ENCODE assay signal across 11 mouse cellular contexts in the genomic region with DNA sequence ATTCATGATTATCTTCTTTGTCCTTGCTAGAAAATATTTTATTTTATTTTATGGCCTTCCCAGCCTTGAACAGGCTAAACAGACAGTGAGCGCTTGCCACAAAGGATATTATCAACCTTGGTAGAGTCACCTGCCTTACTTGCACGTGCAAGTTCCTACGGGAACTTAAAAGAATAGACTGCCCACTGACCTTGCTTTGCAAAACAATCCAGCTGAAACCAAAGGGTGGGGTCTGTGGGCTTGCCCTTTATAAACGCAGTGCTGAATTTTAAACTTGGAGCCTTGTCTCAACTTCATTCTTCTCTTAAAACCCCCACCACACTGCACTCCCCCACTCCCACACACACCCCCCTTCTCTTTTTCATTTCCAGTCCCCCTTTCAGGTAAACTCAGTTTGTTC.
"Had no signal": no experiment of that assay in that cellular context is flagged by ENCODE, and none has a peak within 500 bp of the region (broad histone marks: within the 10 kb centered on the region; RNA-seq: fewer than 3 reads in every experiment).

No protein-coding gene starts in this region.

- DNase-seq: lung, adult 2 months; right cerebral cortex, postnatal 14 days; thymus, adult 2 months; thymus, postnatal 25 days had no signal

- H3K4me1 ChIP-seq: liver, embryonic 15.5 days; midbrain, embryonic 13.5 days; stomach, embryonic 15.5 days had no signal

- H3K4me3 ChIP-seq: left cerebral cortex, adult 2 months; limb, embryonic 10.5 days; liver, embryonic 15.5 days; midbrain, embryonic 13.5 days; stomach, embryonic 15.5 days had no signal

- H3K36me3 ChIP-seq: limb, embryonic 10.5 days; liver, embryonic 15.5 days; midbrain, embryonic 13.5 days; stomach, embryonic 15.5 days had no signal

- H3K4me2 ChIP-seq: liver, embryonic 11.5 days; liver, embryonic 15.5 days; midbrain, embryonic 13.5 days; stomach, embryonic 15.5 days had no signal

- H3K27me3 ChIP-seq: liver, embryonic 15.5 days; midbrain, embryonic 13.5 days; stomach, embryonic 15.5 days had no signal

- H3K9me3 ChIP-seq: limb, embryonic 10.5 days; liver, embryonic 15.5 days; midbrain, embryonic 13.5 days; stomach, embryonic 15.5 days had no signal

- H3K9ac ChIP-seq: liver, embryonic 15.5 days; midbrain, embryonic 13.5 days; stomach, embryonic 15.5 days had no signal

- ATAC-seq: lung, postnatal 0 days; midbrain, embryonic 13.5 days had no signal

- H3K27ac ChIP-seq: left cerebral cortex, adult 2 months; limb, embryonic 10.5 days; liver, embryonic 15.5 days; midbrain, embryonic 13.5 days; stomach, embryonic 15.5 days had no signal
